Mouse (Mus musculus): ENCODE results near the gene Pkn3. TPM values are rescaled to one million over a fixed set of nuclear protein-coding genes. Genes with fewer than 3 reads are reported as not detected.
A peak's percentile ranks its signal among the peaks of the same experiment; 100 is the strongest.

The Pkn3 gene
- polyA plus RNA-seq, 1 experiment from 2014 or later = 12.1 TPM

GRCm38 (mm10) chr2:30061215-30062166 is 16.0 kb upstream of the Pkn3 start:
- peak overlapping the region; percentile 86 for H3K9ac ChIP-seq (ENCODE audit: low read length)
- 10% methylated on average over 37 of the region's 37 CpGs for WGBS
- no peaks in the 10 kb centered on the region for H3K27me3 ChIP-seq (ENCODE audit: control insufficient read depth, insufficient read depth, low read length)
- no peaks in the 10 kb centered on the region for H3K36me3 ChIP-seq (ENCODE audit: control insufficient read depth, insufficient read depth, low read length)
- peak overlapping the region; percentile 96 for H3K4me2 ChIP-seq (ENCODE audit: low read depth, low read length, severe bottlenecking)
- H3K4me3 ChIP-seq (ENCODE audit: low read depth, low read length) = peak overlapping the region; percentile 64
- H3K9me3 ChIP-seq (ENCODE audit: control insufficient read depth, low read length) = no peaks in the 10 kb centered on the region
- peak; percentile 91 for DNase-seq (ENCODE audit: low spot score)
- peak; percentile 30 for ATAC-seq (replicated peaks; ENCODE audit: low FRiP score)
- H3K27ac ChIP-seq (ENCODE audit: low read depth, low read length) = peak overlapping the region; percentile 76
- H3K4me1 ChIP-seq (replicated peaks; ENCODE audit: control insufficient read depth, insufficient read depth, low read length) = peaks cover 9% of the 10 kb centered on the region

GRCm38 (mm10) chr2:30062249-30063093 is 15.0 kb upstream of the Pkn3 start:
- Histone ChIP-seq H3K9me3 (ENCODE audit: control insufficient read depth, low read length) (no peaks in the 10 kb centered on the region), H3K27me3 (ENCODE audit: control insufficient read depth, insufficient read depth, low read length) (no peaks in the 10 kb centered on the region), H3K36me3 (ENCODE audit: control insufficient read depth, insufficient read depth, low read length) (no peaks in the 10 kb centered on the region), H3K9ac (ENCODE audit: low read length) (peak overlapping the region; percentile 86), H3K27ac (ENCODE audit: low read depth, low read length) (peak overlapping the region; percentile 76), H3K4me3 (ENCODE audit: low read depth, low read length) (peak overlapping the region; percentile 64), H3K4me2 (ENCODE audit: low read depth, low read length, severe bottlenecking) (peak overlapping the region; percentile 96), H3K4me1 (replicated peaks; ENCODE audit: control insufficient read depth, insufficient read depth, low read length) (peaks cover 9% of the 10 kb centered on the region)
- WGBS = under 1% methylated on average over 40 of the region's 40 CpGs
- no peak for ATAC-seq (replicated peaks; ENCODE audit: low FRiP score)
- peak; percentile 82 for DNase-seq (ENCODE audit: low spot score)

- ATAC-seq (replicated peaks; ENCODE audit: low FRiP score) = no peak
- Histone ChIP-seq H3K9me3 (ENCODE audit: control insufficient read depth, low read length) (no peaks in the 10 kb centered on the region), H3K9ac (ENCODE audit: low read length) (peak overlapping the region; percentile 86), H3K27me3 (ENCODE audit: control insufficient read depth, insufficient read depth, low read length) (no peaks in the 10 kb centered on the region), H3K27ac (ENCODE audit: low read depth, low read length) (peak overlapping the region; percentile 76; the same call in 1 of the 2 replicates), H3K4me1 (replicated peaks; ENCODE audit: control insufficient read depth, insufficient read depth, low read length) (peaks cover 10% of the 10 kb centered on the region), H3K4me3 (ENCODE audit: low read depth, low read length) (peak overlapping the region; percentile 64), H3K36me3 (ENCODE audit: control insufficient read depth, insufficient read depth, low read length) (peaks cover under 1% of the 10 kb centered on the region; the same call in 1 of the 2 replicates), H3K4me2 (ENCODE audit: low read depth, low read length, severe bottlenecking) (peak overlapping the region; percentile 96)
- no peak for DNase-seq (ENCODE audit: low spot score)
- WGBS = 6% methylated on average over 8 of the region's 8 CpGs
Measured at GRCm38 (mm10) chr2:30063235-30063634, 14.2 kb upstream of the Pkn3 start.

GRCm38 (mm10) chr2:30063791-30064190 is 13.7 kb upstream of the Pkn3 start:
- Histone ChIP-seq H3K4me3 (ENCODE audit: low read depth, low read length) (peak overlapping the region; percentile 64), H3K9me3 (ENCODE audit: control insufficient read depth, low read length) (no peaks in the 10 kb centered on the region), H3K4me1 (replicated peaks; ENCODE audit: control insufficient read depth, insufficient read depth, low read length) (peaks cover 13% of the 10 kb centered on the region), H3K27me3 (ENCODE audit: control insufficient read depth, insufficient read depth, low read length) (no peaks in the 10 kb centered on the region), H3K36me3 (ENCODE audit: control insufficient read depth, insufficient read depth, low read length) (peaks cover 5% of the 10 kb centered on the region; the same call in 1 of the 2 replicates), H3K9ac (ENCODE audit: low read length) (peak overlapping the region; percentile 86), H3K4me2 (ENCODE audit: low read depth, low read length, severe bottlenecking) (peak overlapping the region; percentile 96), H3K27ac (ENCODE audit: low read depth, low read length) (no peak overlapping the region)
- DNase-seq (ENCODE audit: low spot score) (no peak), ATAC-seq (replicated peaks; ENCODE audit: low FRiP score) (no peak)
- 7% methylated on average over 3 of the region's 3 CpGs for WGBS

GRCm38 (mm10) chr2:30064298-30064697 is 13.2 kb upstream of the Pkn3 start:
- Histone ChIP-seq H3K4me2 (ENCODE audit: low read depth, low read length, severe bottlenecking) (peak overlapping the region; percentile 96; the same call in 1 of the 2 replicates), H3K4me1 (replicated peaks; ENCODE audit: control insufficient read depth, insufficient read depth, low read length) (peaks cover 13% of the 10 kb centered on the region), H3K4me3 (ENCODE audit: low read depth, low read length) (peak overlapping the region; percentile 64; the same call in 1 of the 2 replicates), H3K27me3 (ENCODE audit: control insufficient read depth, insufficient read depth, low read length) (no peaks in the 10 kb centered on the region), H3K9ac (ENCODE audit: low read length) (0 out of 2 replicates have a peak overlapping the region, but pooled peaks have one; percentile 3), H3K9me3 (ENCODE audit: control insufficient read depth, low read length) (no peaks in the 10 kb centered on the region), H3K36me3 (ENCODE audit: control insufficient read depth, insufficient read depth, low read length) (peaks cover 8% of the 10 kb centered on the region; the same call in 1 of the 2 replicates), H3K27ac (ENCODE audit: low read depth, low read length) (no peak overlapping the region)
- 45% methylated on average over 3 of the region's 3 CpGs for WGBS
- ATAC-seq (replicated peaks; ENCODE audit: low FRiP score) (no peak), DNase-seq (ENCODE audit: low spot score) (no peak)

GRCm38 (mm10) chr2:30066046-30066901 is 11.2 kb upstream of the Pkn3 start:
- under 1% methylated on average over 64 of the region's 101 CpGs for WGBS
- Histone ChIP-seq H3K9ac (ENCODE audit: low read length) (peak overlapping the region; percentile 100), H3K4me1 (replicated peaks; ENCODE audit: control insufficient read depth, insufficient read depth, low read length) (peaks cover 13% of the 10 kb centered on the region), H3K27ac (ENCODE audit: low read depth, low read length) (peak overlapping the region; percentile 99), H3K4me3 (ENCODE audit: low read depth, low read length) (peak overlapping the region; percentile 100), H3K36me3 (ENCODE audit: control insufficient read depth, insufficient read depth, low read length) (peaks cover 15% of the 10 kb centered on the region; the same call in 1 of the 2 replicates), H3K27me3 (ENCODE audit: control insufficient read depth, insufficient read depth, low read length) (no peaks in the 10 kb centered on the region), H3K4me2 (ENCODE audit: low read depth, low read length, severe bottlenecking) (peak overlapping the region; percentile 67), H3K9me3 (ENCODE audit: control insufficient read depth, low read length) (no peaks in the 10 kb centered on the region)
- DNase-seq (ENCODE audit: low spot score) (peak; percentile 99), ATAC-seq (replicated peaks; ENCODE audit: low FRiP score) (peak; percentile 93)

- H3K27ac ChIP-seq (ENCODE audit: low read depth, low read length) = peak overlapping the region; percentile 99
- no peaks in the 10 kb centered on the region for H3K9me3 ChIP-seq (ENCODE audit: control insufficient read depth, low read length)
- H3K36me3 ChIP-seq (ENCODE audit: control insufficient read depth, insufficient read depth, low read length) = peaks cover 15% of the 10 kb centered on the region; the same call in 1 of the 2 replicates
- peak overlapping the region; percentile 61 for H3K4me2 ChIP-seq (ENCODE audit: low read depth, low read length, severe bottlenecking)
- 1% methylated on average over 65 of the region's 69 CpGs for WGBS
- H3K27me3 ChIP-seq (ENCODE audit: control insufficient read depth, insufficient read depth, low read length) = no peaks in the 10 kb centered on the region
- peak overlapping the region; percentile 100 for H3K4me3 ChIP-seq (ENCODE audit: low read depth, low read length)
- ATAC-seq (replicated peaks; ENCODE audit: low FRiP score) (peak; percentile 31), DNase-seq (ENCODE audit: low spot score) (no peak)
- H3K4me1 ChIP-seq (replicated peaks; ENCODE audit: control insufficient read depth, insufficient read depth, low read length) = peaks cover 13% of the 10 kb centered on the region
- peak overlapping the region; percentile 100 for H3K9ac ChIP-seq (ENCODE audit: low read length)
Measured at GRCm38 (mm10) chr2:30067031-30067888, 10.2 kb upstream of the Pkn3 start.

Data from forebrain, embryonic 11.5 days (tissue).